Mouse (Mus musculus): ENCODE data around the gene Nsmce4a. TPM values are rescaled to one million over a fixed set of nuclear protein-coding genes. Genes with fewer than 3 reads are reported as not detected.

The Nsmce4a gene
- 170 TPM in 2 replicates for polyA plus RNA-seq (2015; fragmentation: Nextera tagmentation; extraction: Ambion mirVana)

GRCm38 (mm10) chr7:130572821-130573220, at the start of gene Nsmce4a:
Nsmce4a (minus strand) TSS chr7:130573118.
- no peak within 1 kb of the TSS for H3K4me3 ChIP-seq (replicated peaks)
- no peaks in the 10 kb centered on the region for H3K27me3 ChIP-seq
- H3K27ac ChIP-seq: peak within 1 kb of the TSS; percentile 89
- no peak for ATAC-seq (replicated peaks; ENCODE audit: low FRiP score)
- no peaks in the 10 kb centered on the region for H3K9me3 ChIP-seq (replicated peaks)
- H3K36me3 ChIP-seq: no peaks in the 10 kb centered on the region
- no peak within 1 kb of the TSS for H3K4me2 ChIP-seq
- no peak within 1 kb of the TSS for H3K9ac ChIP-seq
- WGBS: 95% methylated on average over 8 of the region's 11 CpGs
- H3K4me1 ChIP-seq: peaks cover 45% of the 10 kb centered on the region

- ATAC-seq (replicated peaks; ENCODE audit: low FRiP score): no peak
- 82% methylated on average over 4 of the region's 4 CpGs for WGBS
- Histone ChIP-seq H3K27ac (no peak overlapping the region), H3K27me3 (no peaks in the 10 kb centered on the region), H3K9me3 (replicated peaks) (no peaks in the 10 kb centered on the region), H3K4me1 (peaks cover 7% of the 10 kb centered on the region), H3K4me3 (replicated peaks) (no peak overlapping the region), H3K4me2 (no peak overlapping the region), H3K36me3 (peaks cover 2% of the 10 kb centered on the region; the same call in 1 of the 2 replicates), H3K9ac (no peak overlapping the region)
These were observed 49.4 kb upstream of the Nsmce4a start for GRCm38 (mm10) chr7:130622359-130622758.

- Histone ChIP-seq H3K27ac (no peak overlapping the region), H3K9ac (no peak overlapping the region), H3K4me3 (replicated peaks) (no peak overlapping the region), H3K9me3 (replicated peaks) (no peaks in the 10 kb centered on the region), H3K36me3 (peaks cover 2% of the 10 kb centered on the region; the same call in 1 of the 2 replicates), H3K4me2 (no peak overlapping the region), H3K27me3 (no peaks in the 10 kb centered on the region), H3K4me1 (peaks cover 7% of the 10 kb centered on the region)
- WGBS: 43% methylated on average over 3 of the region's 3 CpGs
- ATAC-seq (replicated peaks; ENCODE audit: low FRiP score): no peak
These were observed 49.0 kb upstream of the Nsmce4a start for GRCm38 (mm10) chr7:130621953-130622352.

GRCm38 (mm10) chr7:130621068-130621467, 48.1 kb upstream of the Nsmce4a start:
- Histone ChIP-seq H3K36me3 (peaks cover 2% of the 10 kb centered on the region; the same call in 1 of the 2 replicates), H3K4me2 (no peak overlapping the region), H3K4me1 (peaks cover 7% of the 10 kb centered on the region), H3K4me3 (replicated peaks) (no peak overlapping the region), H3K27me3 (no peaks in the 10 kb centered on the region), H3K9me3 (replicated peaks) (no peaks in the 10 kb centered on the region), H3K27ac (no peak overlapping the region), H3K9ac (no peak overlapping the region)
- ATAC-seq (replicated peaks; ENCODE audit: low FRiP score): no peak
- 82% methylated on average over 2 of the region's 2 CpGs for WGBS

- Histone ChIP-seq H3K4me3 (replicated peaks) (no peak overlapping the region), H3K9ac (no peak overlapping the region), H3K4me1 (peaks cover 7% of the 10 kb centered on the region), H3K27me3 (no peaks in the 10 kb centered on the region), H3K27ac (no peak overlapping the region), H3K4me2 (no peak overlapping the region), H3K9me3 (replicated peaks) (no peaks in the 10 kb centered on the region), H3K36me3 (no peaks in the 10 kb centered on the region)
- ATAC-seq (replicated peaks; ENCODE audit: low FRiP score): no peak
- WGBS: 98% methylated on average over 3 of the region's 3 CpGs
These were observed 44.7 kb upstream of the Nsmce4a start for GRCm38 (mm10) chr7:130617591-130617990.

GRCm38 (mm10) chr7:130613973-130614372, 41.1 kb upstream of the Nsmce4a start:
- H3K9ac ChIP-seq: no peak overlapping the region
- no peak overlapping the region for H3K4me3 ChIP-seq (replicated peaks)
- no peak for ATAC-seq (replicated peaks; ENCODE audit: low FRiP score)
- no peaks in the 10 kb centered on the region for H3K36me3 ChIP-seq
- H3K27ac ChIP-seq: no peak overlapping the region
- no peaks in the 10 kb centered on the region for H3K9me3 ChIP-seq (replicated peaks)
- H3K4me1 ChIP-seq: no peaks in the 10 kb centered on the region
- no peak overlapping the region for H3K4me2 ChIP-seq
- H3K27me3 ChIP-seq: 0 out of 2 replicates have a peak, but pooled peaks cover 5% of the 10 kb centered on the region
- WGBS: 50% methylated on average over 4 of the region's 4 CpGs

GRCm38 (mm10) chr7:130606958-130607357, 34.0 kb upstream of the Nsmce4a start:
- ATAC-seq (replicated peaks; ENCODE audit: low FRiP score): 0 out of 2 replicates have a peak, but pooled peaks have one; percentile 67
- WGBS: 39% methylated on average over 4 of the region's 4 CpGs
- H3K9ac ChIP-seq: no peak overlapping the region
- no peaks in the 10 kb centered on the region for H3K9me3 ChIP-seq (replicated peaks)
- H3K27ac ChIP-seq: no peak overlapping the region
- H3K4me3 ChIP-seq (replicated peaks): no peak overlapping the region
- no peaks in the 10 kb centered on the region for H3K36me3 ChIP-seq
- H3K27me3 ChIP-seq: 0 out of 2 replicates have a peak, but pooled peaks cover 5% of the 10 kb centered on the region
- no peak overlapping the region for H3K4me2 ChIP-seq
- peaks cover 4% of the 10 kb centered on the region; the same call in 1 of the 2 replicates for H3K4me1 ChIP-seq

GRCm38 (mm10) chr7:130605111-130605510, 32.2 kb upstream of the Nsmce4a start:
- Histone ChIP-seq H3K27me3 (0 out of 2 replicates have a peak, but pooled peaks cover 5% of the 10 kb centered on the region), H3K9ac (no peak overlapping the region), H3K4me1 (peaks cover 4% of the 10 kb centered on the region; the same call in 1 of the 2 replicates), H3K9me3 (replicated peaks) (no peaks in the 10 kb centered on the region), H3K4me3 (replicated peaks) (no peak overlapping the region), H3K27ac (no peak overlapping the region), H3K4me2 (no peak overlapping the region), H3K36me3 (no peaks in the 10 kb centered on the region)
- 28% methylated on average over 6 of the region's 6 CpGs for WGBS
- ATAC-seq (replicated peaks; ENCODE audit: low FRiP score): no peak

GRCm38 (mm10) chr7:130604390-130604789, 31.5 kb upstream of the Nsmce4a start:
- Histone ChIP-seq H3K4me2 (no peak overlapping the region), H3K4me1 (peaks cover 4% of the 10 kb centered on the region; the same call in 1 of the 2 replicates), H3K9ac (no peak overlapping the region), H3K27me3 (0 out of 2 replicates have a peak, but pooled peaks cover 4% of the 10 kb centered on the region), H3K27ac (no peak overlapping the region), H3K9me3 (replicated peaks) (no peaks in the 10 kb centered on the region), H3K4me3 (replicated peaks) (no peak overlapping the region), H3K36me3 (no peaks in the 10 kb centered on the region)
- ATAC-seq (replicated peaks; ENCODE audit: low FRiP score): no peak
- 67% methylated on average over 2 of the region's 2 CpGs for WGBS

- Histone ChIP-seq H3K27ac (no peak overlapping the region), H3K36me3 (no peaks in the 10 kb centered on the region), H3K27me3 (no peaks in the 10 kb centered on the region), H3K4me2 (no peak overlapping the region), H3K9ac (no peak overlapping the region), H3K4me3 (replicated peaks) (no peak overlapping the region), H3K4me1 (peaks cover 4% of the 10 kb centered on the region; the same call in 1 of the 2 replicates), H3K9me3 (replicated peaks) (no peaks in the 10 kb centered on the region)
- ATAC-seq (replicated peaks; ENCODE audit: low FRiP score): no peak
- 87% methylated on average over 5 of the region's 5 CpGs for WGBS
These were observed 30.6 kb upstream of the Nsmce4a start for GRCm38 (mm10) chr7:130603556-130603955.

- WGBS: 63% methylated on average over 1 of the region's 1 CpGs
- ATAC-seq (replicated peaks; ENCODE audit: low FRiP score): no peak
- Histone ChIP-seq H3K9me3 (replicated peaks) (no peaks in the 10 kb centered on the region), H3K4me2 (no peak overlapping the region), H3K36me3 (no peaks in the 10 kb centered on the region), H3K27me3 (no peaks in the 10 kb centered on the region), H3K4me1 (peaks cover 4% of the 10 kb centered on the region; the same call in 1 of the 2 replicates), H3K9ac (no peak overlapping the region), H3K27ac (no peak overlapping the region), H3K4me3 (replicated peaks) (no peak overlapping the region)
These were observed 29.9 kb upstream of the Nsmce4a start for GRCm38 (mm10) chr7:130602804-130603203.

GRCm38 (mm10) chr7:130600546-130600945, 27.6 kb upstream of the Nsmce4a start:
- Histone ChIP-seq H3K4me2 (no peak overlapping the region), H3K27ac (no peak overlapping the region), H3K36me3 (no peaks in the 10 kb centered on the region), H3K4me3 (replicated peaks) (no peak overlapping the region), H3K4me1 (0 out of 2 replicates have a peak, but pooled peaks cover 6% of the 10 kb centered on the region), H3K27me3 (no peaks in the 10 kb centered on the region), H3K9me3 (replicated peaks) (no peaks in the 10 kb centered on the region), H3K9ac (no peak overlapping the region)
- ATAC-seq (replicated peaks; ENCODE audit: low FRiP score): no peak
- WGBS: 58% methylated on average over 2 of the region's 2 CpGs

- Histone ChIP-seq H3K9ac (no peak overlapping the region), H3K36me3 (no peaks in the 10 kb centered on the region), H3K9me3 (replicated peaks) (no peaks in the 10 kb centered on the region), H3K27me3 (no peaks in the 10 kb centered on the region), H3K4me3 (replicated peaks) (no peak overlapping the region), H3K4me1 (0 out of 2 replicates have a peak, but pooled peaks cover 6% of the 10 kb centered on the region), H3K27ac (no peak overlapping the region), H3K4me2 (no peak overlapping the region)
- WGBS: 74% methylated on average over 3 of the region's 3 CpGs
- ATAC-seq (replicated peaks; ENCODE audit: low FRiP score): no peak
These were observed 27.2 kb upstream of the Nsmce4a start for GRCm38 (mm10) chr7:130600074-130600473.

Data from kidney, embryonic 15.5 days (tissue).